18 mouse cellular contexts compared by ENCODE assay signal in the genomic region with DNA sequence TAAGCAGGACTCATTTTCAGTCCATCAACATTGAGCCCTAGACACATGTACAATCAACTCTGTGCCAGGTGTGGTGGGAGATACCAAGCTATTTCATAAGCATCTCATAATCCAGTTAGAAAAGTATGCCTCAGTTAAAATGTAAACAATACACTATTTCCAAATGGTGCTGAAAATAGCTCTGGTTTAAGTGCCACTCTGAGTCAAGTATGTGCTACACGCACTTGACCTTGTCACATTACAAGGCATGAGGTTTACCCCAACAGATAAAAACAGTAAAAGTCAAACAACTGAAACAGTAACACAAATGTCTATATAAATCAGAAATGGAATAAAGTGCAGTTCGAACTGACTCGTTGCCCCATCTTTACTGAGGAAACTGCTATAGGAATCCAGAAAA. TPM values are rescaled to one million over a fixed set of nuclear protein-coding genes. Genes with fewer than 3 reads are reported as not detected.
DNase-seq lines count a peak whose midpoint lies in the region; ATAC-seq lines count a peak whose summit lies in the region.
"Had no signal": no experiment of that assay in that cellular context is flagged by ENCODE, and none has a peak within 500 bp of the region (broad histone marks: within the 10 kb centered on the region; RNA-seq: fewer than 3 reads in every experiment).

No protein-coding gene starts in this region.

- no peaks in the 10 kb centered on the region for H3K36me3 ChIP-seq in heart, embryonic 15.5 days
- no peaks in the 10 kb centered on the region for H3K36me3 ChIP-seq in midbrain, embryonic 11.5 days (ENCODE audit: control insufficient read depth, insufficient read depth, low read length)
- H3K36me3 ChIP-seq: forebrain, embryonic 12.5 days; hindbrain, embryonic 13.5 days; liver, embryonic 15.5 days had no signal

- H3K9ac ChIP-seq in heart, embryonic 15.5 days = no peak overlapping the region
- no peak overlapping the region for H3K9ac ChIP-seq in midbrain, embryonic 11.5 days (ENCODE audit: low read length)

- no peak overlapping the region for H3K4me3 ChIP-seq in heart, embryonic 15.5 days
- H3K4me3 ChIP-seq in midbrain, embryonic 11.5 days (ENCODE audit: low read depth, low read length) = no peak overlapping the region

- intact Hi-C loops in heart, postnatal 36 days (cut with DNase I) = loop anchor here (10.0 kb wide), 2 partner anchors 264 to 494 kb away; a partner anchor contains a TSS

- DNase-seq in cerebellum, adult 9-11 months = peak; percentile 2
- no peak for DNase-seq in cerebellum, postnatal 10 days
- DNase-seq in heart, postnatal 36 days = no peak
- peak; percentile 42 to 47 for DNase-seq in lung, adult 18-20 months
- peak; percentile 28 for DNase-seq in lung, postnatal 14 days
- no peak for DNase-seq in layer of hippocampus, adult 11-12 months (ENCODE audit: low spot score)
- DNase-seq in midbrain, embryonic 11.5 days (ENCODE audit: low spot score, missing footprints) = no peak
- DNase-seq: adrenal gland, postnatal 14 days; cerebellum, adult 8-10 months; gastrocnemius, postnatal 36 days; heart, postnatal 10 days; kidney, adult 18-20 months; midbrain, embryonic 14.5 days; thymus, postnatal 14 days had no signal

- H3K9me3 ChIP-seq in heart, embryonic 15.5 days (replicated peaks) = no peaks in the 10 kb centered on the region
- no peaks in the 10 kb centered on the region for H3K9me3 ChIP-seq in midbrain, embryonic 11.5 days (ENCODE audit: control insufficient read depth, low read length)
- H3K9me3 ChIP-seq: forebrain, embryonic 12.5 days; hindbrain, embryonic 13.5 days; liver, embryonic 15.5 days had no signal

- no peaks in the 10 kb centered on the region for H3K4me1 ChIP-seq in heart, embryonic 15.5 days (replicated peaks)
- 0 out of 2 replicates have a peak, but pooled peaks cover 2% of the 10 kb centered on the region for H3K4me1 ChIP-seq in midbrain, embryonic 11.5 days (ENCODE audit: control insufficient read depth, insufficient read depth, low read length)

- no peak for ATAC-seq in heart, embryonic 15.5 days (replicated peaks; ENCODE audit: insufficient number of reproducible peaks, insufficient read depth, low FRiP score, low read depth)
- no peak for ATAC-seq in midbrain, embryonic 11.5 days (ENCODE audit: low FRiP score)

- WGBS in heart, embryonic 15.5 days = 60% methylated on average over 3 of the region's 3 CpGs
- 91% methylated on average over 3 of the region's 3 CpGs for WGBS in midbrain, embryonic 11.5 days

- no peaks in the 10 kb centered on the region for H3K27me3 ChIP-seq in heart, embryonic 15.5 days
- H3K27me3 ChIP-seq in midbrain, embryonic 11.5 days (ENCODE audit: control insufficient read depth, insufficient read depth, low read length) = peaks cover 2% of the 10 kb centered on the region; the same call in 1 of the 2 replicates
- H3K27me3 ChIP-seq: liver, embryonic 15.5 days had no signal

- H3K27ac ChIP-seq in heart, embryonic 15.5 days = peak overlapping the region; percentile 95
- no peak overlapping the region for H3K27ac ChIP-seq in midbrain, embryonic 11.5 days (ENCODE audit: low read depth, low read length)
- H3K27ac ChIP-seq: forebrain, embryonic 12.5 days had no signal

- no peak overlapping the region for H3K4me2 ChIP-seq in heart, embryonic 15.5 days
- no peak overlapping the region for H3K4me2 ChIP-seq in midbrain, embryonic 11.5 days

RNA-seq across cellular contexts. Expression of a gene that starts 0.9 kb away (rescaled TPM):
- polyA plus RNA-seq in heart, embryonic 15.5 days (2015; fragmentation: Nextera tagmentation; extraction: Ambion mirVana) = 20.1 and 21.7 TPM in 2 replicates
- total RNA-seq in heart, postnatal 36 days (2021) = 10 to 100 TPM; 10.3 to 14.4 TPM
- polyA plus RNA-seq in midbrain, embryonic 11.5 days (2014; fragmentation: Nextera tagmentation; extraction: Ambion mirVana) = 19.6 and 20.7 TPM in 2 replicates

Comparison
In these comparisons a context has a peak if more than half of its experiments do, and no peak if none do; other contexts are left out.
1. DNase-seq: peak in cerebellum, adult 9-11 months (single experiment), lung, adult 18-20 months (2 of 2) and lung, postnatal 14 days (single experiment); none in cerebellum, postnatal 10 days (0 of 2), heart, postnatal 36 days (0 of 2), layer of hippocampus, adult 11-12 months (single experiment) and midbrain, embryonic 11.5 days (single experiment).